In genomic region chr9:113706108-113706507, GRCm38 (mm10) we compare ENCODE assay signal across 8 mouse cellular contexts. TPM values are rescaled to one million over a fixed set of nuclear protein-coding genes. Genes with fewer than 3 reads are reported as not detected.
DNase-seq lines count a peak whose midpoint lies in the region; ATAC-seq and TF ChIP-seq lines count a peak whose summit lies in the region.

No protein-coding gene starts in this region.

- no peak overlapping the region for H3K27ac ChIP-seq in kidney, embryonic 14.5 days (ENCODE audit: low read depth, low read length)
- H3K27ac ChIP-seq in hindbrain, embryonic 16.5 days (ENCODE audit: low read depth, low read length) = no peak overlapping the region
- no peak overlapping the region for H3K27ac ChIP-seq in midbrain, postnatal 0 days (ENCODE audit: low read depth, low read length)
- H3K27ac ChIP-seq in layer of hippocampus, adult 2 months = no peak overlapping the region

- 74% methylated on average over 2 of the region's 2 CpGs for WGBS in kidney, embryonic 14.5 days
- 82% methylated on average over 2 of the region's 2 CpGs for WGBS in hindbrain, embryonic 16.5 days
- 87% methylated on average over 2 of the region's 2 CpGs for WGBS in midbrain, postnatal 0 days

- no peaks in the 10 kb centered on the region for H3K36me3 ChIP-seq in kidney, embryonic 14.5 days (ENCODE audit: control insufficient read depth, insufficient read depth, low read length)
- H3K36me3 ChIP-seq in hindbrain, embryonic 16.5 days (ENCODE audit: control insufficient read depth, insufficient read depth, low read length) = no peaks in the 10 kb centered on the region
- no peaks in the 10 kb centered on the region for H3K36me3 ChIP-seq in midbrain, postnatal 0 days (ENCODE audit: insufficient read depth, low read length)

- no peaks in the 10 kb centered on the region for H3K27me3 ChIP-seq in kidney, embryonic 14.5 days (ENCODE audit: control insufficient read depth, insufficient read depth, low read length)
- no peaks in the 10 kb centered on the region for H3K27me3 ChIP-seq in hindbrain, embryonic 16.5 days (replicated peaks; ENCODE audit: control insufficient read depth, insufficient read depth, low read length)
- no peaks in the 10 kb centered on the region for H3K27me3 ChIP-seq in midbrain, postnatal 0 days (ENCODE audit: insufficient read depth, low read length)

- peak overlapping the region; percentile 97; the same call in 1 of the 2 replicates for H3K4me3 ChIP-seq in kidney, embryonic 14.5 days (ENCODE audit: low read length)
- no peak overlapping the region for H3K4me3 ChIP-seq in hindbrain, embryonic 16.5 days (ENCODE audit: low read length)
- H3K4me3 ChIP-seq in midbrain, postnatal 0 days (ENCODE audit: low read depth, low read length) = no peak overlapping the region; the same call in 1 of the 2 replicates
- H3K4me3 ChIP-seq in layer of hippocampus, adult 2 months = no peak overlapping the region; the same call in 1 of the 2 replicates

- no peak for ATAC-seq in kidney, embryonic 14.5 days (ENCODE audit: low FRiP score, low TSS enrichment)
- no peak for ATAC-seq in hindbrain, embryonic 16.5 days
- ATAC-seq in midbrain, postnatal 0 days (ENCODE audit: low FRiP score) = no peak

- TF ChIP-seq CTCF in midbrain, postnatal 0 days (IDR thresholded peaks at IDR 0.05) = no peak
- no peak for TF ChIP-seq CTCF in layer of hippocampus, adult 2 months (conservative IDR thresholded peaks at IDR 0.05)

- DNase-seq in kidney, postnatal 25 days = no peak
- DNase-seq in T-cell, adult 2 months (ENCODE audit: low spot score) = peak; percentile 66
- no peak for DNase-seq in midbrain, postnatal 0 days (ENCODE audit: low spot score)
- no peak for DNase-seq in right cerebral cortex, postnatal 14 days
- DNase-seq in adrenal gland, adult 2 months = no peak
- DNase-seq in layer of hippocampus, adult 2 months (ENCODE audit: low spot score in 2 of 2) = no peak

- peak overlapping the region; percentile 68 for H3K4me2 ChIP-seq in kidney, embryonic 14.5 days (replicated peaks; ENCODE audit: low read depth, low read length)
- H3K4me2 ChIP-seq in hindbrain, embryonic 16.5 days (ENCODE audit: low read length) = peak overlapping the region; percentile 77
- H3K4me2 ChIP-seq in midbrain, postnatal 0 days (ENCODE audit: low read depth, low read length, poor library complexity, severe bottlenecking) = peak overlapping the region; percentile 58; the same call in 1 of the 2 replicates

- H3K4me1 ChIP-seq in kidney, embryonic 14.5 days (ENCODE audit: control insufficient read depth, insufficient read depth, low read length) = peaks cover 13% of the 10 kb centered on the region
- peaks cover 17% of the 10 kb centered on the region for H3K4me1 ChIP-seq in hindbrain, embryonic 16.5 days (ENCODE audit: control insufficient read depth, insufficient read depth, low read depth, low read length)
- peaks cover 15% of the 10 kb centered on the region for H3K4me1 ChIP-seq in midbrain, postnatal 0 days (ENCODE audit: insufficient read depth, low read length)

- H3K9ac ChIP-seq in kidney, embryonic 14.5 days (ENCODE audit: low read depth, low read length) = peak overlapping the region; percentile 97; the same call in 1 of the 2 replicates
- no peak overlapping the region for H3K9ac ChIP-seq in hindbrain, embryonic 16.5 days (ENCODE audit: low read depth, low read length)
- H3K9ac ChIP-seq in midbrain, postnatal 0 days (replicated peaks; ENCODE audit: low read length, poor library complexity, severe bottlenecking) = no peak overlapping the region

- H3K9me3 ChIP-seq in kidney, embryonic 14.5 days (ENCODE audit: control insufficient read depth, low read length) = no peaks in the 10 kb centered on the region
- H3K9me3 ChIP-seq in hindbrain, embryonic 16.5 days (ENCODE audit: control insufficient read depth, low read length) = no peaks in the 10 kb centered on the region
- no peaks in the 10 kb centered on the region for H3K9me3 ChIP-seq in midbrain, postnatal 0 days (ENCODE audit: low read length)

RNA-seq across cellular contexts. Expression of gene Pdcd6ip, which starts 2.0 kb away (rescaled TPM):
- 38.9 and 79.5 TPM in 2 replicates for polyA plus RNA-seq in kidney, embryonic 14.5 days (2014; fragmentation: Nextera tagmentation; extraction: Ambion mirVana)
- 35.4 and 39.9 TPM in 2 replicates for polyA plus RNA-seq in hindbrain, embryonic 16.5 days (2015; fragmentation: Nextera tagmentation; extraction: Ambion mirVana)
- total RNA-seq in midbrain, postnatal 0 days (2014; rRNA removed) = 25.4 and 28.7 TPM in 2 replicates
- 25.7 and 25.8 TPM in 2 replicates for polyA plus RNA-seq in midbrain, postnatal 0 days (2015; fragmentation: Nextera tagmentation; extraction: Ambion mirVana)
- 100 to 1,000 TPM; 159 to 172 TPM for total RNA-seq in adrenal gland, adult 2 months (2021)
- polyA plus RNA-seq in adrenal gland, adult 2 months (2012; rRNA removed) = 336 and 349 TPM in 2 replicates
- total RNA-seq in layer of hippocampus, adult 2 months (2021) = 10 to 100 TPM; 58.9 to 66.1 TPM

RNA-seq across cellular contexts. Expression of gene Clasp2, which starts 35.2 kb away (rescaled TPM):
- polyA plus RNA-seq in kidney, embryonic 14.5 days (2014; fragmentation: Nextera tagmentation; extraction: Ambion mirVana) = 20.3 and 29.6 TPM in 2 replicates
- 115 and 122 TPM in 2 replicates for polyA plus RNA-seq in hindbrain, embryonic 16.5 days (2015; fragmentation: Nextera tagmentation; extraction: Ambion mirVana)
- 266 and 311 TPM in 2 replicates for total RNA-seq in midbrain, postnatal 0 days (2014; rRNA removed)
- 109 and 120 TPM in 2 replicates for polyA plus RNA-seq in midbrain, postnatal 0 days (2015; fragmentation: Nextera tagmentation; extraction: Ambion mirVana)
- total RNA-seq in adrenal gland, adult 2 months (2021) = 100 to 1,000 TPM; 110 to 159 TPM
- polyA plus RNA-seq in adrenal gland, adult 2 months (2012; rRNA removed) = 14.3 and 16.0 TPM in 2 replicates
- 100 to 1,000 TPM; 199 to 202 TPM for total RNA-seq in layer of hippocampus, adult 2 months (2021)
